Mouse (Mus musculus): ENCODE measurements at regions not wholly inside any gene's neighbourhood (a gene's known extent, or its start where the extent isn't known, plus 50 kb on each side); places are given as distances from the start of the nearest gene placed in this dataset.

DNA sequence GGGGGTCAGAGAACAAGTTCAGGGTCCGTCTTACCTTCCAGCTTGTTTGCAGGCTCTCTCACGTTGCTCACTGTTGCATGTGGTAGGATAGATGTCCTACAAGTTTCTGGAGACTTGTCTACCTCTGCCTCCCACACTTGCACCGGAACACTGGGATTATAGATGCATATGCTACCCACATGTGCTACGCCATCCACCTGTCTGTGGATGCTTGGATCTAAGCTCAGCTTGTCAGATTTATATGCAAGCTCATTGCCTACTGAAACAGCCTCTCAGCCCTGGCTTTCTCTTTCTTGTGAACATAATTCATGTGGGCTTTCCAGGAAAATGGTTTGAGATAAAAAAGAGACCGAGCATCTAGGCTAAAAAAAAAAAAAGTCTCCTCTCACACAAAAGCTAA lies 353.0 kb downstream of the Nucb2 start:
- DNase-seq (ENCODE audit: low spot score in 2 of 2) = no peak

DNA sequence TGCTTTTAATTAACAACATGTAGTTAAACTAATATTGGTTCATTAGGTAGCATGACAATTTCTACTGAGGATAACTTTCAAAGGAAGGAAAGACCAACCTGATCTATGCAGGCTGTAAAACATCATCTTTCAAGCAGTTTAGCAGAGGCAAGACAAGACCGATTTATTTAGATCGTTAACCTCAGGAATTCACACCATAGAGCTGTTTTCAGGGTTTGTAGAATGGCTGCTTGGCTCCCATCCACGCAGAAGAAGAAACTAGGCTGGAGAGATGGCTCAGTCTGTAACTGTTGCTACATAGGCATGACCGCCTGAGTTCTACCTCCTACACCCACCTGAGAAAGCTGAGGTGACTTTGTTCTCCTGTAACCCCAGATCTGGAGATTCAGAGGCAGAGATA lies 353.6 kb downstream of the Nucb2 start:
- DNase-seq (ENCODE audit: low spot score in 2 of 2) = no peak

DNA sequence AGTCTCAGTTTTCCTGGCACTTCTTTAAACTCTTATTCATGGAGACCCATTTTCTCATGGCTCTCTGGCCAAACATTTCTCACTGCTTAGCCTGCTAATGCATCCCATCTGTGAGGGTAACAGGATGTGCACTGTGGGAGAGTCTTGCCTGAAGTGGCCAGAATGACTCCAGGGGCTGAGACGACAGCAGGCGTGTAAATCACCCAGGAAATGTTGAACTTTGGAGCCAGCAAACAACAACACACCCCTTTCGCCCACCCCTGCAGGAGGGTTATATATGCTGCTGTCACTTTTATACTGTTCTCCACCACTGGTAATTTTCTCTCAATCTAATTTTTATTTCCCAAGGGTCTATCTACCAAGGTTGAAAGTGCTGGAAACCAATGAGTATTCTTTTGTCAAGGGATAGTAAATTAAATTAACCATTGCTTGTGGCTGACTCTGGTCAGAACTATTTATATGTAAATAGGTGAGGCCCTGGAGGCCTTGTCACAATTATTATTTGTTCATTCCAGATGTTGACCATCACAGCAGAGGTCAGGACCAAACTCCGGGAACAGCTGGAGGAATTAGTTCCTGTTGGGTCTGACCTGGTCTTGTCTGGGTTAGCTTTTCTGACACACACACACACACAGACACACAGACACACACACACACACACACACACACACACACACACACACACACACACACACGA lies 378.2 kb downstream of the Nucb2 start:
- DNase-seq (ENCODE audit: low spot score in 2 of 2) = no peak

DNA sequence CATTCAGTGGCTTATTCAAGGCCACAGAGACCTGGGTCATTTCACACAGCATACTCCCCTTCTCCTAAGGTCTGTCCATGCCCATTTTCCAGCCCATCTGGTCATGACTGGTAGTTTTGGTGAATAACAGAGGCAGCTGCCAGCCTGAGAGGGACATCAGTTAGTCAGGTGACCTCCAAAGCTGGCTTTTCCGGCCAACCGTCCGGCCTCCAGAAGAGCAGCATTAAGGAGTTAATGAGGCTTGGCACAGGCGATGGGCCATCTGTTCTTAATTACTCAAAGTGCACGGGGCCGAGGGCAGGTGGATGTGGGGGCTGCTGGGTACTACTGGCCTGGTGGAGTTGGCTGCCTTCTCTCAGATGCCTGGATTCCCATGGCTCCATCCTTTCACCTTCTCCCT lies 389.7 kb downstream of the Nucb2 start:
- DNase-seq (ENCODE audit: low spot score in 2 of 2) = no peak

DNA sequence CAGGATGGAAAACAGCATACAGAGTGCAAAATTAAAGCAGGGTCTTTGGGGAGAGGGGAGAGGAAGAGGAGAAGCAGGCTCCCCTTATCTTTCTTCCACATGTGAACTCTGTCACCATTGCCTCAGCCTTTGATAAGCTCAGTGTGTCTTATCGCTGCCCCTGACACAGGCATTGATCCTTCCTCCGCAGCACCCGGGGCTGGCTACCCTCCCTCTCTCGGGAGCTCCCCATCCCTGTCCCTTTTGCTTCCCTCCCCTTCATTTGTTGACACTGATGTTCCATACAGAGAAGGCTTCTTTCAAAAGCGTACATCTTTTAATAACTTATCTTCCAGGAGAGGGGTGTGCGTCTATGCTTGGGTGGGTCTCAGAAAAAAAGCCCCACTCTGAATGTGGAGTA lies 411.6 kb downstream of the Nucb2 start:
- DNase-seq (ENCODE audit: low spot score in 2 of 2) = no peak

DNA sequence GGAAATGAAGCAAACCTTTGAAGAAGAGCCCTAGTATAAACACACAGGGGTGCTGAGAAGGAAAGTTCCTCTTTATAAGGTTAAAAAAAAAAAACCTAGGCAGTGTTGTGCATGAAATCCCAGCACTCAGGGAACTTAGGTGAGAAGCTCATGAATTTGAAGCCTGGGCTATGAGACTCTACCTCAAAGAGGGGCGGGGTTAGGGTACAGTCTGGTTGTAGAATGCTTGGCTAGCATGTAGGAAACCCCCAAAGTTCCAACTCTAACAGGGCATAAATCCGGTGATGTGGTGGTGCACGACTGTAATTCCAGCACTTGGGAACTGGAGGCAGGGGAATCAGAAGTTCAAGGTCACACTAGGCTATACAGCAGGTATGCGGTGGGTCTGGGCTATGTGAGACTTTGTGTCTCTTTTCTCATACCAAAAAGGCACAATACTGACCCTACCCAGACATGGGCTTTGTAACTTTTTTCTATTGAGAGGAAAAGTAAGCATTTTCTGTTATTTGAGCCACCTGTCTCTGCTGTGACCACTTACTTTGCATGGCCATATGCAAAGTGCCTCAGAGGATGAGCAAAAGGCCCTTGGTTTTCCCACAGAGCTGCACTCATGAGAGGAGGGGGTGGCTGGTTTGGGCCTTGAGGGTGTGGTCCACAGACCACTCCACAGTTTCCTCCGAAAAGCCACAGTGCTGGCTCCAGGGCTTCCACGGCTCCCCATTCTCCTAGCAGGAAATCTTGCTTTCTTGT lies 413.9 kb downstream of the Nucb2 start:
- peak; percentile 6 to 35 for DNase-seq (ENCODE audit: low spot score in 2 of 2)

DNA sequence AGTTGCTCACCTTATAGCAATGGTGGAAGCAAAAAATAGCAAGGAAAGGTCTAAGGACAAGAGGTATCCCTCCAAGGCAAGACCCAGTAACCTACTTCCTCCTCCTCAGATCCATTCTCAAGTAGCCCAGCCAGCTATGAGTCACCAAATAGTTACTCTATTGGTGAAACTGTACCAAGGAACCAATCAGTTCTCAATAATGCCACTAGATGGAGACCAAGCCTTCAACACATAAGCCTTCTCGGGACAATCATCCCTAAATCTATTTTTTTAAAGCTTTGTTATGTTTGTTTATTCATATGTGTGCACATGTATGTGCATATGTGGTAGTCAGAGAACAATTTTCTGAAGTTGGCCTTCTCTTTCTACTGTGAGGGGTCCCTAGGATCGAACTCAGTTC lies 434.3 kb upstream of the Xylt1 start:
- DNase-seq (ENCODE audit: low spot score in 2 of 2) = no peak

DNA sequence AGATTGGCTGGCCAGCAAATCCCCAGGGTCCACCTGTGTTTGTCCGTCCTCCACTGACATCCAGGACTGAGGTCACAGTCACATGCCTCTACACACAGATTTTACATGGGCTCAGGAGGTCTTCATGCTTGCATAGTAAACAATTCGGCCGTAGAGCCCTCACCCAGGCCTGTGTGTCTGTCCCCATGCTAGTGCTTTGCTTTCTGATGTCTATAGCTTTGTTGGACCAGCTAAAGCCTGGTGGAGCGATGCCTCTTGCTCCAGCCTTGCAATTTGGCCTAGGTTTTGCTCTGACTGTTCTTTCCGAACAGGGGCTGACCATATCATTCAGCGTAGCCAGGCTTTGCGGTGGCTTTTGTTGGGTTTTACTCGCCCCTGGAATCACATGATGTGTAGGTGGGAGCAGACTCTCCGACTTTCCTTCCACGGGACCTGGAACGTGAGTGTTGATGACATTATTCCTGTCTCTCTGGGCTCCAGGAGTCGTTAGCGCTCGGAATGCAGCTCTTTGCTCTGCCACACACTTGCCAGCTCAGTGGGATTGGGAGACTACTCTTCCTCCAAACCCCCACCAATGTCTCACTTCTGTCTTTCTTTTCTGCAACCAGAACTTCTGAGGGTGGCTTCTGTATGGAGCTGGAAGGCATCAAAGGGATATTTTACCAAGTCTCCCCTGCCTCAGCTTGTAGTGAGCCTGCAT lies 421.4 kb upstream of the Xylt1 start:
- no peak for DNase-seq (ENCODE audit: low spot score in 2 of 2)

DNA sequence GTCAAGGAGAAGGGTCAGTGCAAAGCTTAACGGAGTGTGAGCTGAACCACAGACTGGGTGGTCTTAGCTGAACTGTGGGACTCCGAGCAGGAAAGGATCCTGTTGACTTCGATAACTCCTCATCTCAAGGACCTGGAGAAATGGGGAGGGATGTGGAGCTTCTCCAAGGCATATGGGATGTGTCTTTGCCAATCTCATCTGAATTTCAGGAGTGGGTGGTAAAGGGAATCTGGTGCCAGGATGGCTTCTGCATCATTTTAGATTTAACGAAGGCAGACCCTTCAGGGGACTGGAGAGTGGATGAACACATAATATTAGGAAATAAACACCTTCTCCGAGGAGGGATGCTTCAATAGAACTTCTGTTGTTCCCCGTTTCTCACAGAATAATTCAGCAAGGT lies 416.9 kb upstream of the Xylt1 start:
- no peak for DNase-seq (ENCODE audit: low spot score in 2 of 2)

DNA sequence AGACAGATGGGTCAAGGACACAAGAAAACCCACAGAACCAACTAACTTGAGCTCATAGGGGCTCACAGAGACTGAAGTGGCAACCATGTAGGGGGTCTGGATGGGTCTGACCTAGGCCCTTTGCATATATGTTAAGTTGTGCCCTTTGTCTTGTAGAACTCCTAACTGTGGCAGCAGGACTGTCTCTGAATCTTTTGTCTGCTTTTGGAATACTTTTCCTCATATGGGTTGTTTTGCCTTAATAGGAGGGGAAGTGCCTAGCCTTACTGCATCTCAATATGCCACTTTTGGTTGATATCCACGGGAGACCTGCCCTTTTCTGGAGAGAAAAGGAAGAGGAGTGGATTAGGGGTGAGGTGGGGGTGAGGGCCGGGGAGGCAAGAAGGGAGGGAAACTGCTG lies 389.4 kb upstream of the Xylt1 start:
- no peak for DNase-seq (ENCODE audit: low spot score in 2 of 2)

DNA sequence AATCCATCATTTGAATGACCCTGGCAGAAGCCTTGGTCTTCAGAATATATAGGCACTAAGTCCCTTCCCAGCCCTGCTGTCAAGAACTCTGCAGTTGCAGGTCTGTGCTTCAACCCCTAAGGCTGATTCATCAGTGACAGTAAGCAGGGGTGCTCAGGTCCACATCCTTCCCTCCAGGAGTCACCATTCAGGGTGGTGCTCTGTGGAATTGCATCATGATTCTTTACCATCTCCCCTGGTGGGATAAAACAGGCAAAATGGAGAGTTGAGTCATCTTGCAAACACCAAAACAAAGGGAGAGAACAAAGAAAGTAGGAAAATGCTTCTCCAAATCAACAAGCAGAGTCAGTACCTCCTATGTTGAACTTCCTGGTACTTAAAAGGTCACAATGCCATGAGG lies 388.6 kb upstream of the Xylt1 start:
- DNase-seq (ENCODE audit: low spot score in 2 of 2) = no peak

DNA sequence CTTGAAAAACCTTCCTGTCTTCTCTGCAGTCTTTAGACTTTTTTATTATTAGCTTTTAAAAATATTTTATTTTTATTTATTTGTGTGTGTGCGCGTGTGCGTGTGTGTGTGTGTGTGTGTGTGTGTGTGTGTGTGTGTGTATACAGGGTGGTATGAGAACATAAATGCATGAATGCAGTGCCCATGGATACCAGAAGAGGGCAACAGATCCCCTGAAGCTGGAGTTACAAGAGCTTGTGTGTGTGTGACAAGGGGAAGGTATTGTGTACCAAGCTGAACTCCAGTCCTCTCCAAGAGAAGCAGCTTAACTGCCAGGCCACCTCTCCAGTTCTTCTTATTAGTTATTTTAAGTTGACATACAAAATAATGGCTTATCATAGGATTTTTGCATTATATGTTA lies 385.0 kb upstream of the Xylt1 start:
- no peak for DNase-seq (ENCODE audit: low spot score in 2 of 2)

DNA sequence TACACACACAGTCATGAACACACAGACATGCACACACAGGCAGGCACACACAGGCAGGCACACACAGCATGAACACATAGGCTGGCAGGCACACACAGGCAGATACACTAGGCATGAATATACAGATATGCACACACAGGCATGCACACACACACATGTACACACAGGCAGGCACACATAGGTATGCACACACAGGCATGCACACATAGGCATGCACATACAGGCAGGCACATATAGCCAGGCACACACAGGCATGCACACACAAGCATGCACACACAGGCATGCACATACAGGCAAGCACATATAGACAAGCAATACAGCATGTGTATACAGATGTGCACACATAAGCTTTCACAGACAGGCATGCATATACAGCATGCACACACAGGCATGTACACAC lies 377.6 kb upstream of the Xylt1 start:
- DNase-seq (ENCODE audit: low spot score in 2 of 2) = no peak

DNA sequence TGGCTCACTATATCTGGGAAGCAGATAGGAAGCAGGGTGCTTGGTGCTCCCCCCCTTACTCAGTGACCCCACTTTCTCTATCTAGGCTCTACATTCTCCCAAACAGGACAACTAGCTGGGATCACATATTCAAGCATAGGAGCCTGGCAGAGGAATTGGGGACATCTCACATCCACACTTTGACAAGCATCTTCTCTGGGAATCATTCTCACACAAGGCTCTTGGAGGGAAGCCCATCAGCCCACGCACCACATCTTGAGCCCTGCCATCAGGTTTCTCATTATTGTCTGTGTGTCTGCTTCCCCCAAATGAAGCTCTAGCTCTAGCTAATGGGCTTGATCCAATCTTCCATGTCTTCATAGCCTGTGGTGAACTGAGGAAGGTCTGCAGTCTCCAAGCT lies 362.4 kb upstream of the Xylt1 start:
- no peak for DNase-seq (ENCODE audit: low spot score in 2 of 2)

DNA sequence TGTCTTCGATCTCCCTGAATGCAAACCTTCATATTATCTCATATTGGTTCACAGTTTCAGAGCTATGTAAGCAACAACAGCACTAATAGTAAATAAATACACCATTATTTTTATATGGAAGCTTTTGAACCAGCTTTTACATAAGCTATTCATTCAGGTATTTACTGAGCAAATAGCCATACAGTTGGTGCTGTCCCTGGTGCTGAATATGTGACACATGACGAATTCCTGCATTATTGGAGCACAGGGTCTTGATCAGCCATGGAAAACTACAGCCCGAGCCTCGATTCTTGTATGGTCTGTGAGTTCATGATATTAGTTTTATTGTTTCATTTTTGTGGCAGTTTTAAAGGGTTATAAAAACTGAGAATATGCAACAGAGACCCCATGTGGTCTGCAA lies 359.1 kb upstream of the Xylt1 start:
- DNase-seq (ENCODE audit: low spot score in 2 of 2) = peak in 1 of 2 experiments; percentile 24

DNA sequence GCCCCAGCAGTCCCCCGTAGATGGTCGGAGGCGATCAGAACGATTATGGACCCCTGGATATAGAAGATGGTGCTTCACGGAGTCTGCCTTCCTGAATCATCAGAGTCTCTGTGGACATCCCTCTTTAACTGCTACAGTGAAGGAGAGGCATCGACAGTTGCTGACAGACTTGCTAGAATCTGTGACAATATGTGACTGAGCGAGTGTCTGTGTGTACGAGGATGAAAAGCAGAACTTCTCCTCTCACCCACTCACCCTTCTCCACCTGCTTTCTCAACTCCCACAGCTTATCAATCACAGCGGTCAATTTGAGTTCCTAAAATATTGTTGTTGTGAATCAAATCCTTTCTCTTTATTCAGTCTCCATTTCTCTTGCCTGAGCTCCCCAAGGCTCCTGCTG lies 335.9 kb upstream of the Xylt1 start:
- DNase-seq (ENCODE audit: low spot score in 2 of 2) = no peak

DNA sequence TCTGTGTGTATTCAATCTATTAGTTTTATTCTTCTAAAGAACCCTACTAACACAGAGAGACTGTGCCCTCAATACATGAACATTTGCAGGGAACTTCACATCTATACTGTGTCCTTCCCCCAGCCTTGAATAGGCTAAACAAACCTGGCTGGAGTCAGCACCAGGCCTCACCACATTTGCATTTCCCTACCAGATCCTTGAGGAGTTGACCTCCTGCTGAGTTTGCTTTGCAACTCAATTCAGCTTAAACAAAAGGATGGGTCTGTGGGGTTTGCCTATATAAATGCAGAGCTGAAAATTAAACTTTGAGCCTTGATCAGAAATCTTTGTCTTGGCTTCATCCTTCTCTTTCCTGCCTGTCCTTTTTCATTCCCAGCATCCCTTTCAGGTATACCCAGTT lies 331.5 kb upstream of the Xylt1 start:
- no peak for DNase-seq (ENCODE audit: low spot score in 2 of 2)

DNA sequence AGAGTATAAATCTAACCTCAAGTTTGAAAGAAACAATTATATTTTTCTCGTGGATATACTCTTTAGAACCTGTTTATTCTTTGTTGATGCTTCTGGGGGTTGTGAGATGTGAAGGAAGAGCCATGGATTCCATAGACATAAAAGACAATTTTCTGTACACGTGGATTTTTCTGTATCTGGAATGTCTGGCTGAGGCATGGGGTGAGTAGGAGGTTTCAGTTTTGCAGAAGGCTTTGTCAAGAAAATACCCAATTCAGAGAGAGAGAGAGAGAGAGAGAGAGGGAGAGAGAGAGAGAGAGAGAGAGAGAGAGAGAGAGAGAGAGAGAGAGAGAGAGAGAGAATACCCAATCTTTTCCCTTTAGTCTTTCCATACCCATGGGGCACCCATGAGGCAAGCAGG lies 315.0 kb upstream of the Xylt1 start:
- DNase-seq (ENCODE audit: low spot score in 2 of 2) = no peak

DNA sequence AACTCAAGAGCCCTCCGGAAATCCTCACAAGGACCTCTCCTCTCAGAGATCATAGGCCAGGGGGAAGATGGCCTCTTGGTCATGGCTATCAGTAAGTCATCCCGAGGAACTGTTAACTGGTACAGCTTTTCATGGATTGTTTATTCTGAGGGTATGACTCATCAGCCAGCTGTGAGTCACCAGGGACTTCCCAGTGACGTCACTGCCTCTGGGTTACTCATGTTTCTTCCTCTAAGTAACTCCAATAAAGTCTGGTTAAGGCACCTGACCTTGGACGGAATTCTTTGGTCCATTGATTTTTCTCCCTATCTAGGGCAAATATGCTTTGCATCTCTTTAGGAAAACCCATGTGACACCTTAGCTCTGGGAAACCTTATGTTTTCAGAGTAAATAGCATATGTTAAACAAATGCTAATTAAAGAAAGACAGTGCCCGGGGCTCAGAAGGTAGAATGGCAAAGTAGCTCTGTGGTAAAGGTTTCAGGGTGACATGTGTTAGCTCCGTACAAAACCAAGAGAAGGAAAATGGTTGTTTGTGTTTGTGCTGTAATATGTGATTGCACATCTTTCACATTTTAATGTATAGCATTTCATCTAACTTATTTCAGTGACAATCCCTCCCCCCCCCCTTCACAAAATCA lies 289.7 kb upstream of the Xylt1 start:
- DNase-seq (ENCODE audit: low spot score in 2 of 2) = no peak

DNA sequence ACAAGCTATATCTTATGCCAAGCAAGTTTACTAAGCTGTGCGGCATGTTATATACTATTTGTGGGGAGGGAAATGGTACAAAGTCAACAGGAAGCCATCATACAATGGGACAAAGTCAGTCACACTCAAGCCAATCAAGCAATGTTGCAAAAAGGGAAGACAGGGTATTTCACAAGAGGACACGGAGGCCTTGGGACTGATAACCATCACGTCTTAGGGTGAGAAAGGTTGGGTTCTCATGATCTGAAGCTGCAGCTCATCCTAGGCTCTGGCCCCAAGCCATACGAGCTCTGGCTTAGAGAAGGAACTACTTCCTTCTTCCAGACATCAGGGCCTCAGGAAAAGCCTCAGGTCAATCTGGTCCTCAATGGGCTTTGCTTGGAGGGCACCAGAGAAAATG lies 287.9 kb upstream of the Xylt1 start:
- no peak for DNase-seq (ENCODE audit: low spot score in 2 of 2)

DNA sequence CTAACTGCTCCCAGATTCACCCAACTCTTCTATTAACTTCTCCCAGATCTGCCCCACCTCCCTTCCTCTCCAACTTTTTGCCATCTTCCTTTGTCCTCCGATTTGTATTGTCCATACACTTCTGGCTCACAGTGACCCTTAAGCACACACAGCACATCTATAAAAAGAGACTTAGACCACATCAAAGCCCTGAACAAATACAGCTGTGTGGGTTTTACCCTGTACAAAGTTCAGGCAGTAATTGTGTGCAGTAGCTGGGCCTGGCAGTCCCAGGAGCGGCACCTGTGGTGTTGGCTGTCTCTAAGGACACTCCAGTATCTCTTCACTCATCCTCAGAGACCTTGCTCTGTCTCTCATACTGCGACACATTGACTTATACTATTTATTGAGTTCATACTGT lies 283.2 kb upstream of the Xylt1 start:
- no peak for DNase-seq (ENCODE audit: low spot score in 2 of 2)

DNA sequence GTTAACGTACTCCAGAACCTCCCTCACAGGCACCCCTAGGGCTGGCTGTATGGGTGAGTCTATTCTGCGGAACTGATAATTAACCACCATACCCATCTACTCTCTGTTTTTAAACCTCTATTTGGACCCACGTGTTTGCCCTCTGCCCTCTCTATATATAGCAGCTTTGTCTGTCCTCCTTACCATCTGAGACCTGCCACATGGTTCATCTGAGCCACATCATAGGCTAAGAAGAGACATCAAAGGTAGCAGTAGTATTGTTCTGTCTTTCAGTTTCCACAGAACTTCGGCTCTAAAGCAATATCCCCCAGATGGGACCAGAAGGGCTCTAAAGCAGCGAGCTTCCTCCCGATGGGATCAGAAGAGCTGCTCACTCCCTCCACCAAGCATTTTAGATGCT lies 281.7 kb upstream of the Xylt1 start:
- DNase-seq (ENCODE audit: low spot score in 2 of 2) = no peak

DNA sequence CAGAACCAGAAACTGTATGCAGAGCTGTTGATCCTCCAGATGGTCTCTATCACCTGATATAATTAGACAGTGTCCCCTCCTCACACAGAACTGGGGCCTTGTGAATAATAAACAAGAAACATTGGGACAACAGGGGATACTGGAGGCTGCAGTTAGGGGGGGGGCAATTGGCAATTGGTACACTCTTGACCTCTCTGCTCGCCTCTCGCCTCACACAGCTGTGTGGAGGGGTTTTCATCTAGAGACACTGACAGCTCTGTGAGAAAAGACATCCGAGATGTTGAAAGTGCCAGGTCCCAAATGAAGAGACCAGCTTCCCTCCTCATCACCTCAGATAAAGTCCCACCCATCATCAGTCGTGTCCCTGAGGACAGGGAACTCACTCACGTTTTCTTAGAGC lies 277.7 kb upstream of the Xylt1 start:
- DNase-seq (ENCODE audit: low spot score in 2 of 2) = no peak

Measured in spleen, postnatal 10 days (tissue).